ENCODE assay signal across 30 mouse cellular contexts in the genomic region with DNA sequence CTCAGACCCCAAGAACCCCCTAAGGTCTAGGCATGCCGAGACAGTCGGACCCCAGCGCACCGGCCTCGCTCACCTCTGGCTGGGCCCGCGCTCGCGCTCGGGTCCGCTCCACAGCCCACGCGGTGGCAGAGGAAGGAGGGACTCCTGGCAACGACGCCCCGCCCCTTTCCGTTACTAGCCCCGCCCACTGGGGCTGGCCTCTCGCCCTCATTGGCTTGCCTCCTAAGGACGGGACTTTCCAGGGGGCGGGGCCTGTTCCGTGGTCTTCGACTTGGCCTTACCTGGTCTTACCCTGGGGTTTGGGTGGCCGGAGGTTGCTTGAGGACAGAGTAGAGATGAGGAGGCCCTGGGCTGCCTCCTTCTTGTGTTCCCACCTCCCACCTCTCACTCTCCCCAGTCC. TPM values are rescaled to one million over a fixed set of nuclear protein-coding genes. Genes with fewer than 3 reads are reported as not detected.
DNase-seq lines count a peak whose midpoint lies in the region; ATAC-seq and TF ChIP-seq lines count a peak whose summit lies in the region.
"Had no signal": no experiment of that assay in that cellular context is flagged by ENCODE, and none has a peak within 500 bp of the region (broad histone marks: within the 10 kb centered on the region; RNA-seq: fewer than 3 reads in every experiment).

Gene Syce3, minus strand, starts transcription at position 386 of the 400 bp plus-strand sequence.

- no peak within 1 kb of the TSS for H3K4me3 ChIP-seq in embryonic facial prominence, embryonic 12.5 days
- H3K4me3 ChIP-seq in embryonic facial prominence, embryonic 10.5 days, result no peak within 1 kb of the TSS
- H3K4me3 ChIP-seq in kidney, embryonic 15.5 days (replicated peaks), result no peak within 1 kb of the TSS
- H3K4me3 ChIP-seq in ES-E14 (ENCODE audit: insufficient read depth in 1 of 2, low read depth in 1 of 2, low read length in 2 of 2, poor library complexity in 1 of 2, severe bottlenecking in 1 of 2), result peak within 1 kb of the TSS in 1 of 2 experiments; percentile 7; a peak in 1 of 4 replicates
- H3K4me3 ChIP-seq in stomach, postnatal 0 days (ENCODE audit: low read depth, low read length), result no peak within 1 kb of the TSS
- H3K4me3 ChIP-seq: erythroblast, embryonic 14.5 days; heart, embryonic 15.5 days; limb, embryonic 13.5 days; myocyte; stomach, embryonic 15.5 days had no signal

- TF ChIP-seq EP300 in stomach, postnatal 0 days (optimal IDR thresholded peaks at IDR 0.05), result no peak

- H3K4me1 ChIP-seq in embryonic facial prominence, embryonic 12.5 days, result no peaks in the 10 kb centered on the region
- no peaks in the 10 kb centered on the region for H3K4me1 ChIP-seq in embryonic facial prominence, embryonic 10.5 days
- H3K4me1 ChIP-seq in kidney, embryonic 15.5 days, result no peaks in the 10 kb centered on the region
- peaks cover 0 to 7% of the 10 kb centered on the region in 2 experiments; a peak in 1 of 4 replicates for H3K4me1 ChIP-seq in ES-E14 (ENCODE audit: control insufficient read depth in 2 of 2, insufficient read depth in 2 of 2, low read length in 2 of 2, poor library complexity in 1 of 2)
- H3K4me1 ChIP-seq in stomach, postnatal 0 days (replicated peaks; ENCODE audit: control insufficient read depth, insufficient read depth), result no peaks in the 10 kb centered on the region
- H3K4me1 ChIP-seq: limb, embryonic 13.5 days; stomach, embryonic 15.5 days had no signal

- in situ Hi-C loops in ES-E14 (cut with MboI; ENCODE audit: low sequenced_read_pairs in 2 of 2, unreplicated experiment in 2 of 2), result no loop called here

- H3K27ac ChIP-seq in embryonic facial prominence, embryonic 12.5 days, result no peak within 1 kb of the TSS
- H3K27ac ChIP-seq in embryonic facial prominence, embryonic 10.5 days (replicated peaks), result no peak within 1 kb of the TSS
- no peak within 1 kb of the TSS for H3K27ac ChIP-seq in kidney, embryonic 15.5 days
- no peak within 1 kb of the TSS for H3K27ac ChIP-seq in ES-E14 (ENCODE audit: insufficient read depth, low read depth, low read length, poor library complexity, severe bottlenecking)
- H3K27ac ChIP-seq in stomach, postnatal 0 days (replicated peaks), result no peak within 1 kb of the TSS
- H3K27ac ChIP-seq: heart, embryonic 15.5 days; limb, embryonic 13.5 days; stomach, embryonic 15.5 days had no signal

- DNase-seq in embryonic facial prominence, embryonic 10.5 days (ENCODE audit: low spot score), result no peak
- no peak for DNase-seq in kidney, postnatal 36 days
- peak; percentile 58 for DNase-seq in ES-E14 (ENCODE audit: low read depth, low spot score)
- DNase-seq in stomach, postnatal 0 days (ENCODE audit: low spot score), result no peak
- DNase-seq in layer of hippocampus, adult 9-10 months (ENCODE audit: low spot score), result no peak
- no peak for DNase-seq in lung, postnatal 36 days
- DNase-seq: adrenal gland, adult 8-10 months; cerebellum, adult 8-10 months; gastrocnemius, postnatal 25 days; heart, postnatal 4 days; kidney, adult 11 months; lung, postnatal 10 days; midbrain, embryonic 14.5 days; right cerebral cortex, postnatal 14 days; spleen, adult 18-20 months; thymus, postnatal 14 days had no signal

- no peak within 1 kb of the TSS for H3K4me2 ChIP-seq in embryonic facial prominence, embryonic 12.5 days (replicated peaks)
- no peak within 1 kb of the TSS for H3K4me2 ChIP-seq in kidney, embryonic 15.5 days
- H3K4me2 ChIP-seq in stomach, postnatal 0 days (replicated peaks; ENCODE audit: low read depth), result no peak within 1 kb of the TSS
- H3K4me2 ChIP-seq: heart, embryonic 15.5 days; limb, embryonic 13.5 days; stomach, embryonic 15.5 days had no signal

- 0 out of 2 replicates have a peak, but pooled peaks have one; percentile 35 for ATAC-seq in embryonic facial prominence, embryonic 12.5 days (ENCODE audit: insufficient number of reproducible peaks, insufficient read depth, low FRiP score, low TSS enrichment)
- ATAC-seq in kidney, embryonic 15.5 days (replicated peaks; ENCODE audit: low FRiP score), result 0 out of 2 replicates have a peak, but pooled peaks have one; percentile 36
- ATAC-seq in stomach, postnatal 0 days (ENCODE audit: low FRiP score, low TSS enrichment), result 0 out of 2 replicates have a peak, but pooled peaks have one; percentile 21
- ATAC-seq: forebrain, embryonic 14.5 days; hindbrain, embryonic 16.5 days had no signal

- no peaks in the 10 kb centered on the region for H3K27me3 ChIP-seq in embryonic facial prominence, embryonic 12.5 days
- no peaks in the 10 kb centered on the region for H3K27me3 ChIP-seq in embryonic facial prominence, embryonic 10.5 days (replicated peaks; ENCODE audit: low read depth, poor library complexity, severe bottlenecking)
- H3K27me3 ChIP-seq in kidney, embryonic 15.5 days, result no peaks in the 10 kb centered on the region
- H3K27me3 ChIP-seq in stomach, postnatal 0 days (ENCODE audit: control insufficient read depth, insufficient read depth, low read length), result no peaks in the 10 kb centered on the region
- H3K27me3 ChIP-seq: heart, embryonic 15.5 days; limb, embryonic 13.5 days; stomach, embryonic 15.5 days had no signal

- 0 out of 2 replicates have a peak, but pooled peaks cover 7% of the 10 kb centered on the region for H3K9me3 ChIP-seq in embryonic facial prominence, embryonic 12.5 days
- peaks cover 12% of the 10 kb centered on the region for H3K9me3 ChIP-seq in embryonic facial prominence, embryonic 10.5 days
- peaks cover 7% of the 10 kb centered on the region; the same call in 1 of the 2 replicates for H3K9me3 ChIP-seq in kidney, embryonic 15.5 days (replicated peaks)
- no peaks in the 10 kb centered on the region for H3K9me3 ChIP-seq in ES-E14 (ENCODE audit: control insufficient read depth, insufficient read depth, low read depth, low read length)
- H3K9me3 ChIP-seq in stomach, postnatal 0 days (ENCODE audit: control insufficient read depth, low read length), result peaks cover 3% of the 10 kb centered on the region; the same call in 1 of the 2 replicates
- H3K9me3 ChIP-seq: stomach, embryonic 15.5 days had no signal

- TF ChIP-seq CTCF in stomach, postnatal 0 days (IDR thresholded peaks at IDR 0.05; ENCODE audit: low read depth), result no peak

- WGBS in embryonic facial prominence, embryonic 12.5 days, result 87% methylated on average over 24 of the region's 24 CpGs
- 87% methylated on average over 24 of the region's 24 CpGs for WGBS in embryonic facial prominence, embryonic 10.5 days
- 87% methylated on average over 20 of the region's 24 CpGs for WGBS in kidney, embryonic 15.5 days
- 80% methylated on average over 24 of the region's 24 CpGs for whole genome bisulfite sequencing in stomach, postnatal 0 days

- no peak within 1 kb of the TSS for H3K9ac ChIP-seq in embryonic facial prominence, embryonic 12.5 days
- H3K9ac ChIP-seq in kidney, embryonic 15.5 days, result no peak within 1 kb of the TSS
- no peak within 1 kb of the TSS for H3K9ac ChIP-seq in ES-E14 (ENCODE audit: insufficient read depth, low read depth, low read length, poor library complexity, severe bottlenecking)
- H3K9ac ChIP-seq in stomach, postnatal 0 days (ENCODE audit: low read length), result no peak within 1 kb of the TSS
- H3K9ac ChIP-seq: heart, embryonic 15.5 days; limb, embryonic 13.5 days; stomach, embryonic 15.5 days had no signal

- H3K36me3 ChIP-seq in embryonic facial prominence, embryonic 12.5 days, result no peaks in the 10 kb centered on the region
- no peaks in the 10 kb centered on the region for H3K36me3 ChIP-seq in embryonic facial prominence, embryonic 10.5 days (replicated peaks)
- H3K36me3 ChIP-seq in kidney, embryonic 15.5 days, result no peaks in the 10 kb centered on the region
- no peaks in the 10 kb centered on the region for H3K36me3 ChIP-seq in ES-E14 (ENCODE audit: control insufficient read depth, insufficient read depth, low read length, poor library complexity, severe bottlenecking)
- H3K36me3 ChIP-seq in stomach, postnatal 0 days (ENCODE audit: control insufficient read depth, insufficient read depth, low read length), result no peaks in the 10 kb centered on the region
- H3K36me3 ChIP-seq: heart, embryonic 15.5 days; limb, embryonic 13.5 days; stomach, embryonic 15.5 days had no signal

TF ChIP-seq in ES-E14, 5 proteins besides CTCF, POLR2A, EP300 and RAD21:
- TF ChIP-seq ZC3H11A (IDR thresholded peaks at IDR 0.05; ENCODE audit: borderline replicate concordance, low read depth, low read length) (no peak), ZNF384 (IDR thresholded peaks at IDR 0.05; ENCODE audit: low read depth, low read length) (no peak), CHD2 (IDR thresholded peaks at IDR 0.05; ENCODE audit: low read depth, low read length) (no peak), MAFK (IDR thresholded peaks at IDR 0.05; ENCODE audit: insufficient read depth, low read depth, low read length) (no peak), HCFC1 (IDR thresholded peaks at IDR 0.05; ENCODE audit: borderline replicate concordance, insufficient read depth, low read length) (no peak)

RNA-seq across cellular contexts. Expression of gene Syce3, which starts in this region (rescaled TPM):
- polyA plus RNA-seq in embryonic facial prominence, embryonic 12.5 days (2016; fragmentation: Nextera tagmentation; extraction: Ambion mirVana), result not detected in 2 replicates
- not detected in 2 replicates for polyA plus RNA-seq in embryonic facial prominence, embryonic 10.5 days (2016; fragmentation: Nextera tagmentation; extraction: Ambion mirVana)
- not detected in 2 replicates for polyA plus RNA-seq in kidney, embryonic 15.5 days (2015; fragmentation: Nextera tagmentation; extraction: Ambion mirVana)
- total RNA-seq in ES-E14 (2012; rRNA removed), result 4.5 and 12.4 TPM in 2 replicates
- polyA plus RNA-seq in stomach, postnatal 0 days (2015; fragmentation: Nextera tagmentation; extraction: Ambion mirVana), result 0.25 TPM in 1 of 2 replicates, not detected in the other
- total RNA-seq: adrenal gland, adult 8-10 months; gastrocnemius, postnatal 25 days; heart, postnatal 4 days; layer of hippocampus, postnatal 10 days; left cerebral cortex, adult 8-10 months; megakaryocyte, adult 5-6 weeks had no signal
- polyA plus RNA-seq: erythroblast, embryonic 14.5 days; forebrain, embryonic 14.5 days; heart, embryonic 15.5 days; hindbrain, embryonic 16.5 days; limb, embryonic 13.5 days; liver, embryonic 16.5 days; midbrain, embryonic 14.5 days; myocyte; neural tube, embryonic 14.5 days; stomach, embryonic 15.5 days had no signal

Comparison
In these comparisons a context has a peak if more than half of its experiments do, and no peak if none do; other contexts are left out.
1. Peak in ATAC-seq in embryonic facial prominence, embryonic 12.5 days; RNA of the gene not detected or under 1 TPM.
2. Peak in ATAC-seq in kidney, embryonic 15.5 days; RNA of the gene not detected or under 1 TPM.
3. Peak in ATAC-seq in stomach, postnatal 0 days; RNA of the gene not detected or under 1 TPM.